Mouse (Mus musculus): Measurements from ENCODE around the gene Slc16a8.
"Not testable (repeated sequence)": the region's sequence is repeated elsewhere in the genome, so short reads cannot be mapped to it uniquely, and the experiment has no call there.

Gene Slc16a8

GRCm38 (mm10) chr15:79262786-79263309 lies 8.3 kb upstream of the Slc16a8 start:
- DNase-seq (ENCODE audit: low read depth), result no peak

GRCm38 (mm10) chr15:79262375-79262774 lies 7.8 kb upstream of the Slc16a8 start:
- DNase-seq (ENCODE audit: low read depth), result no peak

GRCm38 (mm10) chr15:79261757-79262156 lies 7.2 kb upstream of the Slc16a8 start:
- DNase-seq (ENCODE audit: low read depth), result no peak

- DNase-seq (ENCODE audit: low read depth), result no peak
Measured at GRCm38 (mm10) chr15:79261095-79261725, 6.6 kb upstream of the Slc16a8 start.

- no peak for DNase-seq (ENCODE audit: low read depth)
Measured at GRCm38 (mm10) chr15:79258521-79258920, 4.0 kb upstream of the Slc16a8 start.

- DNase-seq (ENCODE audit: low read depth), result no peak
Measured at GRCm38 (mm10) chr15:79252580-79252979, 2.0 kb downstream of the Slc16a8 start.

GRCm38 (mm10) chr15:79251781-79252491 lies 2.6 kb downstream of the Slc16a8 start:
- DNase-seq (ENCODE audit: low read depth), result no peak

GRCm38 (mm10) chr15:79251168-79251567 lies 3.4 kb downstream of the Slc16a8 start:
- no peak for DNase-seq (ENCODE audit: low read depth)

- no peak for DNase-seq (ENCODE audit: low read depth)
Measured at GRCm38 (mm10) chr15:79250236-79250635, 4.3 kb downstream of the Slc16a8 start.

- DNase-seq (ENCODE audit: low read depth), result no peak
Measured at GRCm38 (mm10) chr15:79245321-79245720, 9.2 kb downstream of the Slc16a8 start.

GRCm38 (mm10) chr15:79244071-79244893 lies 10.3 kb downstream of the Slc16a8 start:
- no peak for DNase-seq (ENCODE audit: low read depth)

- DNase-seq (ENCODE audit: low read depth), result peak; percentile 92
Measured at GRCm38 (mm10) chr15:79243234-79244042, 11.1 kb downstream of the Slc16a8 start.

GRCm38 (mm10) chr15:79242574-79243233 lies 11.9 kb downstream of the Slc16a8 start:
- no peak for DNase-seq (ENCODE audit: low read depth)

- DNase-seq (ENCODE audit: low read depth), result no peak
Measured at GRCm38 (mm10) chr15:79238036-79238435, 16.5 kb downstream of the Slc16a8 start.

- DNase-seq (ENCODE audit: low read depth), result no peak
Measured at GRCm38 (mm10) chr15:79235268-79235667, 19.3 kb downstream of the Slc16a8 start.

GRCm38 (mm10) chr15:79229058-79229821 lies 25.3 kb downstream of the Slc16a8 start, which contains the start of the genes Pick1 and Gm49486:
Gene Pick1 (plus strand): TSS chr15:79229173.
Gene Gm49486 (plus strand): TSS chr15:79229391.
- DNase-seq (ENCODE audit: low read depth), result peak; percentile 85

- not testable (repeated sequence) for DNase-seq (ENCODE audit: low read depth)
Measured at GRCm38 (mm10) chr15:79225780-79226179, 28.8 kb downstream of the Slc16a8 start.

GRCm38 (mm10) chr15:79224685-79225084 lies 29.9 kb downstream of the Slc16a8 start:
- DNase-seq (ENCODE audit: low read depth), result peak; percentile 73

- DNase-seq (ENCODE audit: low read depth), result no peak
Measured at GRCm38 (mm10) chr15:79223641-79224040, 30.9 kb downstream of the Slc16a8 start.

- no peak for DNase-seq (ENCODE audit: low read depth)
Measured at GRCm38 (mm10) chr15:79219572-79219971, 35.0 kb downstream of the Slc16a8 start.
